Mouse (Mus musculus): ENCODE measurements around the gene Vmn2r46. TPM values are rescaled to one million over a fixed set of nuclear protein-coding genes. Genes with fewer than 3 reads are reported as not detected.
"Not testable (repeated sequence)": the region's sequence is repeated elsewhere in the genome, so short reads cannot be mapped to it uniquely, and the experiment has no call there.

Vmn2r46 gene
- not detected for total RNA-seq (2021)

DNA sequence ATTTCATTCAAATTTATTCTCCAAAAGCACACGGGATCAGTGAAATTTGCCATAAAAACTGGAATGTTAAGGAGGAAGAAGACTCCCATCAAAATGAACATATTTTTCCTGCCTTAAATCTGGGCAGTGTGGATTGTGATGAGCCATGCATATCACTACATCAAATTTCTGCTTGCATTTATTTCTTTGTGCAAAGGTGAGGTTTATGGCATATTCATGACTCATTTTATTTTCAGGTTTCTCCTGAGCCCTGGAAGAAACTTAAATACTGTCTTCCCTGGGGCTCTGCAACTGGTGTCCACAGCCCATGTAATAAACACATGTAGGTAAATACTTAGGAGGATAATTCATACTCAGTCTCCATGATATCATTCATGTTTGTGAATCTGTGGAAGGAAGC, at the start of gene Vmn2r46:
TSS of gene Vmn2r46 (minus strand) at position 101 of the 400 bp plus-strand sequence.
- DNase-seq; intact Hi-C loops (cut with DNase I): not testable (repeated sequence)

Other genes starting within 250 kb of the Vmn2r46 start
- gene Vmn2r47, start 70.8 kb upstream of the Vmn2r46 start, total RNA-seq (2021) = not detected
- gene Vmn2r48, start 183.0 kb upstream of the Vmn2r46 start, total RNA-seq (2021) = not detected
- gene Vmn2r49, start 221.7 kb upstream of the Vmn2r46 start, total RNA-seq (2021) = not detected

Measured in heart, postnatal 36 days (tissue).